Mouse (Mus musculus): ENCODE results near the gene Olig2. TPM values are rescaled to one million over a fixed set of nuclear protein-coding genes. Genes with fewer than 3 reads are reported as not detected.

Gene Olig2
- polyA plus RNA-seq, 1 experiment, result 0.12 TPM

DNA sequence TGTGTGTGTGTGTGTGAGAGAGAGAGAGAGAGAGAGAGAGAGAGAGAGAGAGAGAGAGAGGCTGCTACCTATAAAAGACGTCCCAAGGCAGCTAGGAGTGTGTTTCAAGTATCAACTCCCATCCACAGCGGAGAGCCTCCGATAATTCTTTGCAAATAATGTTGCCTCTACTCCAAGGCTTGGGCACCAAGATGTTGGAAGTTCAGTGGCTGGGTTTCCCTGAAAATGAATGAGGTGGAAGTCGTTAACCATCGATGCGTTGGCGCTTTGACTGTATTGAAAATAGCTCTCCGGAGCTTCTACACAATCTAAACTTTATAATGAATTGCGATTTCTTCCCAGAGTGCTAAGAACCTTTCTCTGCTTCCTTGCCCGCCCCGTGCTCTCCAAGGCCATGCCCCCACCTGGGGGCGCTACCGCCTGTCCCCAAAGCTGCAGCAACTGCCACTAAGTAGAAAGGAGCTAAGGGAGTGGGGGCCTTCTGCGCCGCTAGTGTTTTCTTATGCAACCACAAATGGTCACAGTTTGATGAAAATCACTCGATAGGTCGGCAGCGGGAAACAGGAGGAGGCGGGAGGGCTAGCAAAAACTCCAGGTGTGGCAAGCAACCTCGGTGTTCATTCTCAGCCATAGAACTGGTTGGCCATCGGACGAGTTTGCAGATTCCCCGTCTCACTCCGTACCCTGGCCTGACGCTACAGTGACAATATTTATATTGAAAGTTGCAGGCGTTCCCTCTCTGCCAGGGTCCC, 600 bp upstream of the Olig2 start:
- TF ChIP-seq CTCF (IDR thresholded peaks at IDR 0.05; ENCODE audit: borderline replicate concordance, control insufficient read depth, extremely low read depth, insufficient read depth, low read length, poor library complexity), result no peak
- no peak for TF ChIP-seq POLR2A (IDR thresholded peaks at IDR 0.05; ENCODE audit: control insufficient read depth, extremely low read depth, insufficient read depth, low read length, poor library complexity)
- no peak overlapping the region for H3K27ac ChIP-seq (ENCODE audit: control insufficient read depth, insufficient read depth, low read length)
- H3K36me3 ChIP-seq (ENCODE audit: control insufficient read depth, insufficient read depth, low read length), result no peaks in the 10 kb centered on the region
- H3K4me1 ChIP-seq (replicated peaks; ENCODE audit: control insufficient read depth, insufficient read depth, low read length), result 0 out of 2 replicates have a peak, but pooled peaks cover 4% of the 10 kb centered on the region
- H3K27me3 ChIP-seq (ENCODE audit: control insufficient read depth, insufficient read depth, low read length), result peaks cover 35% of the 10 kb centered on the region
- DNase-seq, result no peak
- WGBS, result 6% methylated on average over 26 of the region's 26 CpGs
- H3K4me3 ChIP-seq (ENCODE audit: control insufficient read depth, insufficient read depth, low read length), result no peak overlapping the region

- no peak overlapping the region for H3K4me3 ChIP-seq (ENCODE audit: control insufficient read depth, insufficient read depth, low read length)
- WGBS, result 4% methylated on average over 60 of the region's 60 CpGs
Measured at GRCm38 (mm10) chr16:91226038-91226882, 1.0 kb downstream of the Olig2 start.

GRCm38 (mm10) chr16:91226883-91227759, 1.9 kb downstream of the Olig2 start:
- no peak for DNase-seq
- peaks cover 36% of the 10 kb centered on the region for H3K27me3 ChIP-seq (ENCODE audit: control insufficient read depth, insufficient read depth, low read length)
- 4% methylated on average over 85 of the region's 85 CpGs for WGBS

More at GRCm38 (mm10) chr16:91226038-91226882, 1.0 kb downstream of the Olig2 start:
- Histone ChIP-seq H3K36me3 (ENCODE audit: control insufficient read depth, insufficient read depth, low read length) (no peaks in the 10 kb centered on the region), H3K27ac (ENCODE audit: control insufficient read depth, insufficient read depth, low read length) (no peak overlapping the region), H3K27me3 (ENCODE audit: control insufficient read depth, insufficient read depth, low read length) (peaks cover 35% of the 10 kb centered on the region), H3K4me1 (replicated peaks; ENCODE audit: control insufficient read depth, insufficient read depth, low read length) (0 out of 2 replicates have a peak, but pooled peaks cover 4% of the 10 kb centered on the region)
- TF ChIP-seq CTCF (IDR thresholded peaks at IDR 0.05; ENCODE audit: borderline replicate concordance, control insufficient read depth, extremely low read depth, insufficient read depth, low read length, poor library complexity) (no peak), POLR2A (IDR thresholded peaks at IDR 0.05; ENCODE audit: control insufficient read depth, extremely low read depth, insufficient read depth, low read length, poor library complexity) (no peak)
- DNase-seq, result no peak

DNA sequence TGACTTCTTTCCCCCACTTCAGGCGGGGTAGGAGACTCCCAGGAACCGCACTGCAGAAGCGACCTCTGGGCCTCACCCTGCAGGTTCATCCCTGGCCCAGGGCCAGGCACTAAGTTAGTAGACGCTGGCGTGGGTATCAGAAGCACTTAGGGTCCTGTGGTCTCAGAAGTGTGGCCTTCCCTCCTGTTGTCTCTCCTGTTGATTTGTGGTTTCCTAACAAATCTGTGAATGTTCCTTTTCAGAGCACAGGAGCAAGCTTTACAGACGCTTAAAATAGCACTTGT, 2.4 kb downstream of the Olig2 start:
- no peak overlapping the region for H3K4me3 ChIP-seq (ENCODE audit: control insufficient read depth, insufficient read depth, low read length)
- peaks cover 37% of the 10 kb centered on the region for H3K27me3 ChIP-seq (ENCODE audit: control insufficient read depth, insufficient read depth, low read length)
- no peak for TF ChIP-seq CTCF (IDR thresholded peaks at IDR 0.05; ENCODE audit: borderline replicate concordance, control insufficient read depth, extremely low read depth, insufficient read depth, low read length, poor library complexity)
- no peak for TF ChIP-seq POLR2A (IDR thresholded peaks at IDR 0.05; ENCODE audit: control insufficient read depth, extremely low read depth, insufficient read depth, low read length, poor library complexity)
- H3K27ac ChIP-seq (ENCODE audit: control insufficient read depth, insufficient read depth, low read length), result no peak overlapping the region
- no peaks in the 10 kb centered on the region for H3K36me3 ChIP-seq (ENCODE audit: control insufficient read depth, insufficient read depth, low read length)
- H3K4me1 ChIP-seq (replicated peaks; ENCODE audit: control insufficient read depth, insufficient read depth, low read length), result 0 out of 2 replicates have a peak, but pooled peaks cover 4% of the 10 kb centered on the region
- no peak for DNase-seq
- 4% methylated on average over 6 of the region's 6 CpGs for WGBS

More at GRCm38 (mm10) chr16:91226883-91227759, 1.9 kb downstream of the Olig2 start:
- Histone ChIP-seq H3K27ac (ENCODE audit: control insufficient read depth, insufficient read depth, low read length) (no peak overlapping the region), H3K4me3 (ENCODE audit: control insufficient read depth, insufficient read depth, low read length) (no peak overlapping the region), H3K4me1 (replicated peaks; ENCODE audit: control insufficient read depth, insufficient read depth, low read length) (0 out of 2 replicates have a peak, but pooled peaks cover 4% of the 10 kb centered on the region), H3K36me3 (ENCODE audit: control insufficient read depth, insufficient read depth, low read length) (no peaks in the 10 kb centered on the region)
- TF ChIP-seq CTCF (IDR thresholded peaks at IDR 0.05; ENCODE audit: borderline replicate concordance, control insufficient read depth, extremely low read depth, insufficient read depth, low read length, poor library complexity) (no peak), POLR2A (IDR thresholded peaks at IDR 0.05; ENCODE audit: control insufficient read depth, extremely low read depth, insufficient read depth, low read length, poor library complexity) (no peak)

DNA sequence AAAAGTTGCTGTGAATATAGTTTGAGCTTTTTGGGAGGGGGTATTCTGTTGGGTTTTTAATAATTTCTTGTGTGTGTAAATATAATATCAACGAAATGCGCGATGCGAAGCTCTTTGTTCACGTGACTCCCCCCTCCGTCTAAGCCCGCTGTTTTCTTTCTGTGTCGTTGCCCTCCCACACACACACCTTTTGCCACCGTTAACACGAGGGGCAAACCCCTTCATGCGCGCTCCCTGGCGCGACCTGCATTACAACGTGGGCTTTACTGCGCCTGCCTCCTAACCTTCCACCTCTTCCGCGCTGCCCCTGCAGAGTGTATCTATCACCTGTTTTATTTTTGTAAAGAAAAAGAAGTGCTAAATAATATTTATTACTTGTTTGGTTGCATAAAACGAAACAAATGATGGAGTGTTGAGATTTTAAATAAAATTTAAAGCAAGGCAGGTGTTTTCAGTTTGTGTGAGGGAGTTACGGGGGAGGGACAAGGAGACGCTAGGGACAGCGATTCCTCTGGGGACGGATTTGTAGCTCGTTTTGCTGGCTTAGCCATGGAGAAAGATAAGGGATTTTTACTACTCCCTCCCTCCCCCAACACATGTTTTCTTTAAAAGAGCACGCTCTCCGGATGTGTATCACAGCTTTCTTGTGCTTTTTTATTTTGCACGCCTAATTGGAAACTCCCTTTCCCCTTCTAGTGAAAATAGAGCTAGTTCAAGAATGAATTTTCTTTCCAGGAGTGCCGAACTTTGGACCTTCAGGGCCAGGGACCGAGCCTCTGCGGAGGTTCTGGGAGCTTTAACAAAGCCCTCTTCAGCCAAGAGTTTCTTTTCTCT, 3.2 kb downstream of the Olig2 start:
- 13% methylated on average over 30 of the region's 30 CpGs for WGBS
- DNase-seq, result no peak

More for the DNA sequence above, 3.2 kb downstream of the Olig2 start:
- Histone ChIP-seq H3K4me1 (replicated peaks; ENCODE audit: control insufficient read depth, insufficient read depth, low read length) (0 out of 2 replicates have a peak, but pooled peaks cover 4% of the 10 kb centered on the region), H3K4me3 (ENCODE audit: control insufficient read depth, insufficient read depth, low read length) (no peak overlapping the region), H3K36me3 (ENCODE audit: control insufficient read depth, insufficient read depth, low read length) (no peaks in the 10 kb centered on the region), H3K27ac (ENCODE audit: control insufficient read depth, insufficient read depth, low read length) (no peak overlapping the region), H3K27me3 (ENCODE audit: control insufficient read depth, insufficient read depth, low read length) (peaks cover 32% of the 10 kb centered on the region)
- TF ChIP-seq CTCF (IDR thresholded peaks at IDR 0.05; ENCODE audit: borderline replicate concordance, control insufficient read depth, extremely low read depth, insufficient read depth, low read length, poor library complexity) (no peak), POLR2A (IDR thresholded peaks at IDR 0.05; ENCODE audit: control insufficient read depth, extremely low read depth, insufficient read depth, low read length, poor library complexity) (no peak)
